Mouse (Mus musculus) CH12.LX (cell line): ENCODE results near the gene Cma1. TPM values are rescaled to one million over a fixed set of nuclear protein-coding genes. Genes with fewer than 3 reads are reported as not detected.

Source experiments
- DNase-seq: peaks from one replicate; pipeline ENCODE4 v3.0.0-alpha.2; 2013; ENCODE audit errors: extremely low read depth
- H3K27ac ChIP-seq: 2 replicates; pipeline ENCODE4 v1.5.1; 2012; ENCODE audit warnings: low read depth, mild to moderate bottlenecking, control low read depth, moderate library complexity; ENCODE audit not compliant: insufficient read depth
- H3K27me3 ChIP-seq: replicated peaks from 2 replicates; pipeline ENCODE3; 2012; ENCODE audit warnings: inconsistent platforms
- H3K36me3 ChIP-seq, 2 experiments: replicated peaks in 1 of 2; 2 replicates each; pipeline versions ENCODE3 to v1.6.1; 2012; ENCODE audit warnings: inconsistent platforms in 1 of 2, low read length in 1 of 2, mild to moderate bottlenecking in 1 of 2, mixed read lengths in 1 of 2, moderate library complexity in 1 of 2; ENCODE audit not compliant: control insufficient read depth in 1 of 2, insufficient read depth in 1 of 2
- H3K4me1 ChIP-seq, 2 experiments: 2 replicates each; pipeline ENCODE4 v1.6.1; 2012; ENCODE audit warnings: inconsistent platforms in 1 of 2, moderate library complexity in 1 of 2; ENCODE audit not compliant: insufficient read depth in 2 of 2, control insufficient read depth in 1 of 2
- H3K4me2 ChIP-seq: 2 replicates; pipeline ENCODE4 v1.6.1; 2012; ENCODE audit warnings: low read depth, mild to moderate bottlenecking, control low read depth; ENCODE audit not compliant: poor library complexity, insufficient read depth, severe bottlenecking
- H3K4me3 ChIP-seq, 3 experiments: fragments of 150-350 bp in 1 of 3; sonication (generic) in 1 of 3; replicated peaks in 1 of 3; 2 replicates each; pipeline versions ENCODE3 to v1.5.1; 2011 to 2012; ENCODE audit warnings: low read depth in 2 of 3, low read length in 2 of 3, mild to moderate bottlenecking in 2 of 3, moderate library complexity in 2 of 3, control low read depth in 1 of 3, improper control_type of control experiment in 1 of 3, inconsistent platforms in 1 of 3, mixed read lengths in 1 of 3; ENCODE audit not compliant: poor library complexity in 1 of 3
- H3K79me2 ChIP-seq: replicated peaks from 2 replicates; pipeline ENCODE4 v1.6.1; 2012; ENCODE audit warnings: mild to moderate bottlenecking, moderate library complexity; ENCODE audit not compliant: control insufficient read depth, poor library complexity, insufficient read depth, severe bottlenecking; ENCODE audit errors: extremely low read depth
- H3K9ac ChIP-seq: 2 replicates; pipeline ENCODE4 v1.6.1; 2012; ENCODE audit warnings: low read depth, mild to moderate bottlenecking, control low read depth, moderate library complexity; ENCODE audit not compliant: insufficient read depth
- H3K9me3 ChIP-seq: replicated peaks from 2 replicates; pipeline ENCODE3; 2012; ENCODE audit warnings: low read length, inconsistent platforms, mixed read lengths
- CTCF ChIP-seq, 2 experiments: IDR thresholded peaks in 1 of 2; conservative IDR thresholded peaks in 1 of 2; 2 replicates each; pipeline ENCODE4 v1.5.1; 2011 to 2012; ENCODE audit warnings: low read depth in 2 of 2, low read length in 2 of 2, improper control_type of control experiment in 1 of 2, inconsistent platforms in 1 of 2, mild to moderate bottlenecking in 1 of 2, moderate library complexity in 1 of 2
- ELF1 ChIP-seq: IDR thresholded peaks from 2 replicates; pipeline ENCODE4 v1.6.1; 2014; ENCODE audit warnings: low read depth, mild to moderate bottlenecking, inconsistent platforms, low read length, improper control_type of control experiment
- MAZ ChIP-seq: IDR thresholded peaks from 2 replicates; pipeline ENCODE4 v1.6.1; 2012; ENCODE audit warnings: low read depth, mild to moderate bottlenecking, inconsistent platforms, low read length, improper control_type of control experiment, moderate library complexity
- MXI1 ChIP-seq: IDR thresholded peaks from 2 replicates; pipeline ENCODE4 v1.6.1; 2011; ENCODE audit warnings: mild to moderate bottlenecking, low read depth, low read length, improper control_type of control experiment
- POLR2AphosphoS2 ChIP-seq: IDR thresholded peaks from 2 replicates; pipeline ENCODE4 v1.6.1; 2011; ENCODE audit warnings: low read depth, low read length, improper control_type of control experiment
- RAD21 ChIP-seq: IDR thresholded peaks from 2 replicates; pipeline ENCODE4 v1.6.1; 2011; ENCODE audit warnings: low read depth, mild to moderate bottlenecking, low read length, improper control_type of control experiment, moderate library complexity
- UBTF ChIP-seq: IDR thresholded peaks from 2 replicates; pipeline ENCODE4 v1.6.1; 2012; ENCODE audit warnings: low read depth, mild to moderate bottlenecking, inconsistent platforms, low read length, improper control_type of control experiment, moderate library complexity
- dilution Hi-C: fragments of 300-500 bp; cut with MboI; formaldehyde crosslinking; loops from 2 replicates; pipeline ENCODE4 v1.14.3; 2020; ENCODE audit warnings: low sequenced_read_pairs; ENCODE audit not compliant: extremely low pct_unique_long_range_greater_than_20kb, extremely low pct_ligation_motif_present
- in situ Hi-C: fragments of 300-500 bp; cut with MboI; formaldehyde crosslinking; loops from 3 replicates; pipeline ENCODE4 v1.14.3; 2019; ENCODE audit warnings: low sequenced_read_pairs, low pct_ligation_motif_present, low pct_unique_long_range_greater_than_20kb, mixed read lengths
- polyA plus RNA-seq: library from polyadenylated mRNA; unstranded; fragments of >175 nt; gene quantifications from 2 replicates; pipeline ENCODE4 v1.2.1, GENCODE M21; 2012; ENCODE audit warnings: low read depth; ENCODE audit not compliant: insufficient read length
- total RNA-seq, 2 experiments: library from RNA; depleted of rRNA; stranded (reverse); fragments of 300-350 nt in 1 of 2; fragments of >200 nt in 1 of 2; gene quantifications; 2 replicates each; pipeline ENCODE4 v1.2.3; 2012 to 2014

Gene Cma1
- total and polyA plus RNA-seq, 3 experiments: not detected

GRCm38 (mm10) chr14:55940070-55940800 lies 4.2 kb downstream of the Cma1 start:
- Histone ChIP-seq H3K4me2 (no peak overlapping the region), H3K9ac (no peak overlapping the region), H3K4me1 (no peaks in the 10 kb centered on the region; a peak in 1 of 4 replicates), H3K9me3 (no peaks in the 10 kb centered on the region), H3K4me3 (no peak overlapping the region), H3K27ac (no peak overlapping the region), H3K79me2 (no peaks in the 10 kb centered on the region), H3K36me3 (no peaks in the 10 kb centered on the region), H3K27me3 (peaks cover 6% of the 10 kb centered on the region)
- dilution Hi-C loops (no loop called here), in situ Hi-C loops (no loop called here)
- TF ChIP-seq CTCF (conservative IDR thresholded peaks at IDR 0.05 in 1 of 2, IDR thresholded peaks at IDR 0.05 in 1 of 2; ENCODE audit: low read depth in 2 of 2, low read length in 2 of 2): peak in 1 of 2 experiments; percentile 60; a peak in 2 of 4 replicates
- no peak for TF ChIP-seq UBTF
- peak; percentile 52 for TF ChIP-seq RAD21
- DNase-seq: no peak

- in situ Hi-C loops: no loop called here
- DNase-seq: no peak
- no peaks in the 10 kb centered on the region for H3K36me3 ChIP-seq
- H3K4me2 ChIP-seq: no peak overlapping the region
- H3K4me1 ChIP-seq: 0 out of 4 replicates have a peak, but pooled peaks cover 0 to 2% of the 10 kb centered on the region in 2 experiments
- no peaks in the 10 kb centered on the region for H3K79me2 ChIP-seq
- no peak overlapping the region for H3K27ac ChIP-seq
- peaks cover 5% of the 10 kb centered on the region for H3K27me3 ChIP-seq
- H3K9me3 ChIP-seq: peaks cover 3% of the 10 kb centered on the region
- no peak for TF ChIP-seq MAZ
- TF ChIP-seq, all 38 proteins: peak for 0
- Histone ChIP-seq H3K4me3 (no peak overlapping the region), H3K9ac (no peak overlapping the region)
- dilution Hi-C loops: no loop called here
Measured at GRCm38 (mm10) chr14:55933586-55933985, 10.9 kb downstream of the Cma1 start.

- H3K79me2 ChIP-seq: no peaks in the 10 kb centered on the region
- DNase-seq: no peak
- H3K9ac ChIP-seq: no peak overlapping the region
- peaks cover 3% of the 10 kb centered on the region for H3K9me3 ChIP-seq
- no peak overlapping the region for H3K4me3 ChIP-seq
- no peaks in the 10 kb centered on the region for H3K36me3 ChIP-seq
- dilution Hi-C loops: no loop called here
- 0 out of 4 replicates have a peak, but pooled peaks cover 0 to 2% of the 10 kb centered on the region in 2 experiments for H3K4me1 ChIP-seq
- H3K4me2 ChIP-seq: no peak overlapping the region
- no peaks in the 10 kb centered on the region for H3K27me3 ChIP-seq
- in situ Hi-C loops: no loop called here
- TF ChIP-seq ELF1: no peak
- TF ChIP-seq MXI1: no peak
- no peak for TF ChIP-seq POLR2AphosphoS2
- H3K27ac ChIP-seq: no peak overlapping the region
Measured at GRCm38 (mm10) chr14:55929263-55929997, 15.0 kb downstream of the Cma1 start.
